Mouse (Mus musculus) adrenal gland, postnatal 4 days (tissue): ENCODE results near the gene Nme3. TPM values are rescaled to one million over a fixed set of nuclear protein-coding genes. Genes with fewer than 3 reads are reported as not detected.

Source experiments
- total RNA-seq, 2 experiments: library from RNA; stranded (reverse); gene quantifications; 2 replicates each; pipeline ENCODE4 v1.2.3; 2021

Gene Nme3
- total RNA-seq, 2 experiments from 2014 or later = 73.7 to 76.7 TPM

Other genes with a start within 250 kb of the Nme3 start
- gene Slc9a3r2, start 246.2 kb upstream of the Nme3 start, total RNA-seq = 10 to 100 TPM; 62.2 to 64.2 TPM
- gene Npw, start 238.0 kb upstream of the Nme3 start, total RNA-seq = not detected
- gene Zfp598, start 226.8 kb upstream of the Nme3 start, total RNA-seq = 10 to 100 TPM; 47.5 to 48.9 TPM
- gene Syngr3, start 206.5 kb upstream of the Nme3 start, total RNA-seq = 1 to 10 TPM; 6.1 to 9.4 TPM
- 10 to 100 TPM; 28.4 to 28.8 TPM for gene Gfer, start 200.3 kb upstream of the Nme3 start, total RNA-seq
- gene Noxo1, start 200.3 kb upstream of the Nme3 start, total RNA-seq = 1 to 10 TPM; 6.2 to 8.5 TPM
- gene Tbl3, start 188.8 kb upstream of the Nme3 start, total RNA-seq = 10 to 100 TPM; 37.8 to 40.9 TPM
- not detected for gene Rnf151, start 178.4 kb upstream of the Nme3 start, total RNA-seq
- gene Rps2, start 178.4 kb upstream of the Nme3 start, total RNA-seq = 100 to 1,000 TPM; 867 to 881 TPM
- gene Ndufb10, start 172.0 kb upstream of the Nme3 start, total RNA-seq = 100 to 1,000 TPM; 210 to 213 TPM
- gene Rpl3l, start 168.7 kb upstream of the Nme3 start, total RNA-seq = 1 to 10 TPM; 5.9 to 6.9 TPM
- 10 to 100 TPM; 62.0 to 74.6 TPM for gene Msrb1, start 159.9 kb upstream of the Nme3 start, total RNA-seq
- 1 to 10 TPM; 3.2 to 4.2 TPM for gene Hs3st6, start 143.5 kb upstream of the Nme3 start, total RNA-seq
- 1 to 10 TPM in 1 of 2 experiments, under 1 TPM in 1; 0.64 to 1.3 TPM for gene Meiob, start 92.2 kb upstream of the Nme3 start, total RNA-seq
- 10 to 100 TPM; 67.0 to 77.5 TPM for gene Hagh, start 56.4 kb upstream of the Nme3 start, total RNA-seq
- gene Fahd1, start 46.1 kb upstream of the Nme3 start, total RNA-seq = 10 to 100 TPM; 28.9 to 30.5 TPM
- gene Igfals, start 30.5 kb upstream of the Nme3 start, total RNA-seq = 1 to 10 TPM; 2.0 to 7.4 TPM
- gene Nubp2, start 10.2 kb upstream of the Nme3 start, total RNA-seq = 10 to 100 TPM; 51.9 to 55.3 TPM
- gene Spsb3, start 9.9 kb upstream of the Nme3 start, total RNA-seq = 10 to 100 TPM; 35.5 to 37.8 TPM
- 10 to 100 TPM; 63.5 to 66.9 TPM for gene Eme2, start 1.4 kb upstream of the Nme3 start, total RNA-seq
- gene Mrps34, start 1.4 kb upstream of the Nme3 start, total RNA-seq = 100 to 1,000 TPM; 135 to 137 TPM
- gene Mapk8ip3, start 40.5 kb downstream of the Nme3 start, total RNA-seq = 100 to 1,000 TPM; 150 to 153 TPM
- 10 to 100 TPM; 58.7 to 65.9 TPM for gene Jpt2, start 64.2 kb downstream of the Nme3 start, total RNA-seq
- 10 to 100 TPM; 26.3 to 31.8 TPM for gene Cramp1l, start 119.3 kb downstream of the Nme3 start, total RNA-seq
- 10 to 100 TPM; 25.7 to 34.2 TPM for gene Ift140, start 119.6 kb downstream of the Nme3 start, total RNA-seq
- 10 to 100 TPM; 25.5 to 26.4 TPM for gene Tmem204, start 187.1 kb downstream of the Nme3 start, total RNA-seq
- gene Telo2, start 219.5 kb downstream of the Nme3 start, total RNA-seq = 10 to 100 TPM; 30.3 to 35.1 TPM
- gene Ptx4, start 224.3 kb downstream of the Nme3 start, total RNA-seq = under 1 TPM; 0.36 to 0.76 TPM
- 10 to 100 TPM; 34.6 to 38.6 TPM for gene Clcn7, start 236.9 kb downstream of the Nme3 start, total RNA-seq